Mouse (Mus musculus): ENCODE measurements at regions not wholly inside any gene's neighbourhood (a gene's known extent, or its start where the extent isn't known, plus 50 kb on each side); places are given as distances from the start of the nearest gene placed in this dataset.
A peak's percentile ranks its signal among the peaks of the same experiment; 100 is the strongest.

GRCm38 (mm10) chr2:148503143-148503854 lies 59.9 kb upstream of the Cd93 start:
- no peak for DNase-seq

GRCm38 (mm10) chr2:148502321-148502720 lies 59.0 kb upstream of the Cd93 start:
- no peak for DNase-seq

GRCm38 (mm10) chr2:148500235-148500936 lies 57.0 kb upstream of the Cd93 start:
- DNase-seq, result no peak

- DNase-seq, result peak; percentile 18
Observed at GRCm38 (mm10) chr2:148497452-148498302, 54.3 kb upstream of the Cd93 start.

- DNase-seq, result peak; percentile 9
Observed at GRCm38 (mm10) chr2:148496151-148497040, 53.0 kb upstream of the Cd93 start.

- peak; percentile 40 for DNase-seq
Observed at GRCm38 (mm10) chr2:148495485-148495884, 52.1 kb upstream of the Cd93 start.

GRCm38 (mm10) chr2:148493281-148493680 lies 49.9 kb upstream of the Cd93 start:
- DNase-seq, result no peak

Data from kidney, postnatal 14 days (tissue).